Comparison of ENCODE assay signal across 10 mouse cellular contexts in the genomic region with DNA sequence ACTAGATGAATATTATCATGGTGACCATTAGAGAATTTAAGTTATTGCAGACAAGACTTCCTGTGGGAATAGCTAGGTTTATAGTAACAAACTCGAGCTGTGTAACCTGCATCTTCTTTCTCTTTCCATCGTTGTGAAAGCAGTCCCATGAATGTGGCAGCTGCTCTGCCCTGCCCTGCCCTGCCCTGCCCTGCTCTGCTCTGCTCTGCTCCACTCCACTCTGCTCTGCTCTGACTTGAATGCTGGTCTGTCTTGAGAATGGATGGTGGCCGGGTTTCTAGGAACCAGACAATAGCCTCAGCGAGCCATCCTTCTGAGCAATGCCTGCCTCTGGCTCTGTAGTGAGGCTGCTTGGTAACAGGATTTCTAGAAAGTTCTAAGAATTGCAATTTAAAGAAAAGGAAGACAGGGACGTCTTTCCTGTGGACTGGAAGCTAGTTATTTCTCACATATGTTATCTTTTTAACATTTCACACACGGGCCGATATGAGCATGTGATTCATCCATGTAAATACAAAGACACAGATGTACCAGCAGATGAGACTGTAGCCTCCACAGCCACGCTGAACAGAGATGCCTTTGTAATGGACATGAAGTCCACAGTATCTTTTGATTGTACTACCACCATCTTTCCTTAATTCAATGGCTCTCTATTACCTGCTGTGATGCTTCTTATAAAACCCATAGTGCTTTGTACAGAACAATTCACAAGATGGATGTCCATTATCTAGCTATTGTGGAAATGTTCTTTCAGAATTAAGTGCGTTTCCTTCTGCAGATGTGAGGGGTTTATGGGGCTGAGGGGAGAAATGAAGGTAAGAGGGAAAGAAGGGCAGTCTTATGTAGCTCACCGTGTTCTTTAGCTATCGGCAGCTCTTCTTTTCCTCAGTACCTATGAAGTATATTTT.
DNase-seq lines count a peak whose midpoint lies in the region; ATAC-seq lines count a peak whose summit lies in the region.
"Had no signal": no experiment of that assay in that cellular context is flagged by ENCODE, and none has a peak within 500 bp of the region (broad histone marks: within the 10 kb centered on the region; RNA-seq: fewer than 3 reads in every experiment).

No protein-coding gene starts in this region.

- ATAC-seq in embryonic facial prominence, embryonic 11.5 days (replicated peaks; ENCODE audit: insufficient number of reproducible peaks, low FRiP score, low TSS enrichment, low read depth) = peak; percentile 75
- peak; percentile 84 for ATAC-seq in hindbrain, embryonic 13.5 days (ENCODE audit: low FRiP score)
- ATAC-seq in neural tube, embryonic 12.5 days (ENCODE audit: low FRiP score, low read depth) = peak; percentile 92

- peak; percentile 69 for DNase-seq in ZHBTc4 (ENCODE audit: low read depth, low spot score)
- peak; percentile 6 for DNase-seq in embryonic facial prominence, embryonic 11.5 days (ENCODE audit: low spot score)
- no peak for DNase-seq in kidney, postnatal 25 days
- DNase-seq in ovary, adult 18-20 months (ENCODE audit: low spot score) = no peak
- no peak for DNase-seq in layer of hippocampus, postnatal 25 days (ENCODE audit: extremely low spot score in 1 of 2, low spot score in 1 of 2)
- DNase-seq: kidney, postnatal 36 days had no signal

- no peaks in the 10 kb centered on the region for H3K4me1 ChIP-seq in embryonic facial prominence, embryonic 11.5 days (ENCODE audit: control insufficient read depth, insufficient read depth, low read length)
- peaks cover 10% of the 10 kb centered on the region for H3K4me1 ChIP-seq in hindbrain, embryonic 13.5 days (replicated peaks)
- peaks cover 12% of the 10 kb centered on the region for H3K4me1 ChIP-seq in neural tube, embryonic 12.5 days
- H3K4me1 ChIP-seq: heart, embryonic 12.5 days; stomach, embryonic 15.5 days had no signal

- H3K9me3 ChIP-seq in embryonic facial prominence, embryonic 11.5 days (replicated peaks; ENCODE audit: control insufficient read depth, low read length) = no peaks in the 10 kb centered on the region
- no peaks in the 10 kb centered on the region for H3K9me3 ChIP-seq in hindbrain, embryonic 13.5 days
- no peaks in the 10 kb centered on the region for H3K9me3 ChIP-seq in neural tube, embryonic 12.5 days
- H3K9me3 ChIP-seq: heart, embryonic 12.5 days; stomach, embryonic 15.5 days had no signal

- no peak overlapping the region for H3K9ac ChIP-seq in embryonic facial prominence, embryonic 11.5 days (replicated peaks; ENCODE audit: low read length)
- H3K9ac ChIP-seq in hindbrain, embryonic 13.5 days = no peak overlapping the region
- no peak overlapping the region for H3K9ac ChIP-seq in neural tube, embryonic 12.5 days
- H3K9ac ChIP-seq: heart, embryonic 12.5 days; stomach, embryonic 15.5 days had no signal

- H3K27ac ChIP-seq in embryonic facial prominence, embryonic 11.5 days (replicated peaks; ENCODE audit: low read depth, low read length) = no peak overlapping the region
- 0 out of 2 replicates have a peak overlapping the region, but pooled peaks have one; percentile 19 for H3K27ac ChIP-seq in hindbrain, embryonic 13.5 days
- no peak overlapping the region for H3K27ac ChIP-seq in neural tube, embryonic 12.5 days
- H3K27ac ChIP-seq: stomach, embryonic 15.5 days had no signal

- WGBS in embryonic facial prominence, embryonic 11.5 days = 55% methylated on average over 11 of the region's 11 CpGs
- 24% methylated on average over 11 of the region's 11 CpGs for WGBS in hindbrain, embryonic 13.5 days
- WGBS in neural tube, embryonic 12.5 days = 19% methylated on average over 11 of the region's 11 CpGs

- H3K27me3 ChIP-seq in embryonic facial prominence, embryonic 11.5 days (ENCODE audit: control insufficient read depth, insufficient read depth, low read length) = no peaks in the 10 kb centered on the region
- no peaks in the 10 kb centered on the region for H3K27me3 ChIP-seq in hindbrain, embryonic 13.5 days
- H3K27me3 ChIP-seq in neural tube, embryonic 12.5 days (replicated peaks) = no peaks in the 10 kb centered on the region
- H3K27me3 ChIP-seq: heart, embryonic 12.5 days; stomach, embryonic 15.5 days had no signal

- no peak overlapping the region for H3K4me2 ChIP-seq in embryonic facial prominence, embryonic 11.5 days (ENCODE audit: low read depth, low read length)
- no peak overlapping the region for H3K4me2 ChIP-seq in hindbrain, embryonic 13.5 days
- no peak overlapping the region for H3K4me2 ChIP-seq in neural tube, embryonic 12.5 days (replicated peaks)
- H3K4me2 ChIP-seq: heart, embryonic 12.5 days; stomach, embryonic 15.5 days had no signal

- no peaks in the 10 kb centered on the region for H3K36me3 ChIP-seq in embryonic facial prominence, embryonic 11.5 days (replicated peaks; ENCODE audit: control insufficient read depth, insufficient read depth, low read depth, low read length)
- no peaks in the 10 kb centered on the region for H3K36me3 ChIP-seq in hindbrain, embryonic 13.5 days
- H3K36me3 ChIP-seq in neural tube, embryonic 12.5 days = no peaks in the 10 kb centered on the region
- H3K36me3 ChIP-seq: heart, embryonic 12.5 days; stomach, embryonic 15.5 days had no signal

- H3K4me3 ChIP-seq in embryonic facial prominence, embryonic 11.5 days (ENCODE audit: low read depth, low read length) = no peak overlapping the region
- H3K4me3 ChIP-seq in hindbrain, embryonic 13.5 days = no peak overlapping the region
- no peak overlapping the region for H3K4me3 ChIP-seq in neural tube, embryonic 12.5 days
- H3K4me3 ChIP-seq: heart, embryonic 12.5 days; stomach, embryonic 15.5 days had no signal

Comparison
In these comparisons a context has a peak if more than half of its experiments do, and no peak if none do; other contexts are left out.
1. DNase-seq: peak in ZHBTc4 (single experiment) and embryonic facial prominence, embryonic 11.5 days (single experiment); none in kidney, postnatal 25 days (0 of 2), ovary, adult 18-20 months (single experiment) and layer of hippocampus, postnatal 25 days (0 of 2).
2. Peak in every context shown above with its lines, with median percentiles within 50 percentile points of each other: ATAC-seq.